Mouse (Mus musculus) gastrocnemius, postnatal 10 days (tissue): Measurements from ENCODE around the gene Robo2. TPM values are rescaled to one million over a fixed set of nuclear protein-coding genes. Genes with fewer than 3 reads are reported as not detected.

Source experiments
- DNase-seq: peaks from one replicate; pipeline ENCODE4 v3.0.0; 2021; ENCODE audit warnings: mixed read lengths
- total RNA-seq, 2 experiments: library from RNA; stranded (reverse); gene quantifications; 2 replicates each; pipeline ENCODE4 v1.2.3; 2021

Robo2 gene
- total RNA-seq, 2 experiments from 2014 or later = 5.0 to 10.3 TPM

DNA sequence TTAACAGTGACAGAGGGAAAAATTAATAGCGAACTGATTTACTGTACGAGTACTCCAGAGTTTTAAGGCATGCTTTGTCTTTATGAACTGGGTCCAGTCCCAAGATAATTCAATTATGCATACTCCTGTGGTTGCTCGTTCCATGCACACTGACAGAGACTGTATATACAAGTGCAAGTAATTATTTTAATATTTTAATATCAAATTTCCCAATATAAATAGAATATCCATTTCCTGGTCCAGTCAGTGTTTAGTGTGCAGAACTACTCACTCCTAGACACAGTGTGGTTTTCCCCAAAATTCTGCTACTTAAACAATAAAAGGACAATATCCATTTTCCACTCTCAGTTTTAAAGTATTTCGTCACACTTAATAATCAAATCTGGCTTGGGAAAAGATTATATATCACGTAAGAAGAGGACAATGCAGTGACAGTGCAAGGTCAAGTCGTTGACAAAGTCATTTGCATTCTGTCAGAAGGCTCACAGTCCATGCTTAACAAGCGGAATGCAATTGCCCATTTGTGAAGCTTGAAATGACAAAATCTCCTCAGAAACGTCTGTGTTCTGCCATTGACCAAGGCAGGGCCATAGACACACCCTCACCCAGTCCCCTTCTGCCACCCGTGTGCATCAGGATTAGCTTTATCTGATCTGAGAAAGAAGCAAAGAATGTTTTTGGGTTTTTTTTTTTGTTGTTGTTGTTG, 89.8 kb downstream of the Robo2 start:
- no peak for DNase-seq

DNA sequence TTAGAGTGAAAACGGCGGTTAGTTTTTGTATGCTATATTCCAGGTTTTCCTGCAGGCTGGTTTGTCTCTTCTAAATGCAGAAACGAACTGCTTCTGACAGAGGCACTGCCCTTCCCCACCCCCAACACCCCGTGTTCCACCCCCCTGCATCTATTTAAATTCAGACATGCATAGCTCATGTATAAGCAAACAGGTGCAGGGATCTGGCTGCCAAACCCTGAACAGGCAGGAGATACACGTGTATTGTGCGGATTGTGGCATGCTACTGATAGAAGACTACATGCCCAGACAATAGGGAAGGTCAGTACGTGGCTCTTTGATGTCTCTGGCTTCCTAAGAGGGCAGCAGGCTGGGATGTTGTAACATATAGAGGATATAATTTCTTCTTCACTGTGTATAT, 95.5 kb downstream of the Robo2 start:
- no peak for DNase-seq

DNA sequence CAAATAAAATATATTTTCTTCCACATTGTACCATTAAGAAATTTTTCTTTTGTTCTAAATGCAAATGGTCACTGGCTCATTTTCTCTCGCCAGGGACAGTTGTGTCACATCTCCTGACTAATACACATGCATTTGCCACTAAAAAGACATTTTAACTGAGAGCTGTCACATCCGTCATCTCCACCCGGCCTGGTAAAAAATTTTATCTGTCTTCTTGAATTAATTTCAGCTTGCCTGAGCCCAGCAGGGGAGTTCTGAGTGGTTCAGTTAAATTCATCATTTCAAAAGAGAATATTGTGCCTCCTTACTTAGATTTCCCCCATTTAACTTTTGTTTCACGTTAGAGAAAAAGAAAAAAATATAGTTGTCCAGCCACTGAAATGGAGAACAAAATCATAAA, 98.4 kb downstream of the Robo2 start:
- DNase-seq = no peak

DNA sequence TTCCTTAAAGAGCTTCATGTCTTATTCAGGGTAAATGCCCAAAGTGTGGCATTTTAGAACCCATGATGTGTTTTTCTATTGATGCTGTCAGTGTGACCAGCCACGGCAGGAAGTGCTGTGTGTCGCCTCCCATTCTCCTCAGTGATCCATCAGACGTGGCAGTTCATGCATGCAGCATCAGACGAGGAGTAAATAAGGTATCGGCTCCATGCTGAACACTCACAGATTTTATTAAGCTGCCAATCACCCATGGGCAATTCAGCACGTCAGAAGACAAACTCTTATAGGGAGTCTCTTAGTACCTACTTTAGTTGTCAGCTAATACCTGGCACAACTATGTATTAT, 104.1 kb downstream of the Robo2 start:
- DNase-seq = no peak

DNA sequence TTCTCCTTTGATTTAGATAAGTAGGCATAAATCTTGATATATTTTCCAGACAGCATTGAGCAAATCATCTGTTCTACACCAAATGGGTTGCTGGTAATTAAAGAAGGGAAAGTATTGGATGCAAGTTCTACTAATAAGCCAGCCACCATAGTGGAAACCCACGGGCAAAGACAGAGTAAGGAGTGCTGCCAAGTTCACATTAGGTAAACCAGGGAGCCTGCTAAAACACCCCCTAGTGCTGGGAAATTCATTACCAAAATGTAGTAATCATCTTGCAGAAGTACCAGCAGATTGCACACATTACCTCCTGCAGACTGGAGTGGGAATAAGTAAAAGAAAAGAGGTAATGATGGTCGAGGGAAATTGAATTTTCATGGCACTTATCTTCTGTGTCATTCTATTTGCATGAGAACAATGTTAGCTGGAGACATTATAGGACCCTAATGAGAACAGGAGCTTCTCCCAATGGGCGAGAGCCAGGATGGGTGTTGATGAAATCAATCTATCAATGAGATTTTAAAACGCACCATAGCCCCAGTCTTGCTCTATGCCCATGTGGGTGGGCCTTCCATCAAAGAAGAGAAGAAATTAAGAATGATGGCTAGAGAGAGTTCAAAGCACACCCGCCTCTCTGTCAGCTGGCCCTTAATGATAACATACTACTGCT, 104.6 kb downstream of the Robo2 start:
- DNase-seq = no peak

DNA sequence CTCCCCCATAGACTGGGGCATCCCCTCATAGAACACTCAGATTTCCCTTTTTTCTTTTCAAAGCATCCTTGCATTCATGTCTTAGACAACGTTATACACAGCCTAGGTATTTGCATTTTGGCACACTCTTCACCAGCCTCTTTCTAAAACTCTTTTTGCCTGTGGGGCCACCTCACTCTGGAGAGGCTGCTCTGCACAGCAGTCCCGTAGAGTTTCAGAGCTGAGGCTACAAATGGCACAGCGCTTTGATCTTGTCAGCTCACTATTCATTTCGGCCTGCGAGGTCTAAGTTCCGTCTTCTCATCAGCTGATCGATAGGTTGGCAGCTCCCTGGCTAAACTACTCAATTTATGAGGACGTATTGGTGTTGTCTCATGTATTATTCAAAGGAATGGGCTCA, 123.7 kb downstream of the Robo2 start:
- no peak for DNase-seq

DNA sequence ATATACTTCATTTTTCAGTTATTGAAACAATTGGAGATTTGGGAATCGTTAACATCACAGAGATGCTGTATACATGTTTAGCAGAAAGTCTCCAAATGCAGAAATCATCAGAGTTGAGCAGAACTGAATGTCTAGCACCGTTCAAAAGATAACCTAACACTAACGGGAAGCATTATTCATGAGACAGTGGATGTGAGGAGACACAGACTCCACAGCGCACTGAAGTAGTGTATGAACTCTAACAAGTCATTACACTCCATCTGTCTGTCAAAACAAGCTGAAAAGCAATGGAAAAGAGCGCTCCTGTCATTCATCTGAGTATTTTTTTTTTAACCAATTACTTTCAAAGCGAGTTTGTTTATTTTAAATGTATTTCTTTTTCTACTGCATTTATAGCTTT, 129.1 kb downstream of the Robo2 start:
- DNase-seq = no peak

DNA sequence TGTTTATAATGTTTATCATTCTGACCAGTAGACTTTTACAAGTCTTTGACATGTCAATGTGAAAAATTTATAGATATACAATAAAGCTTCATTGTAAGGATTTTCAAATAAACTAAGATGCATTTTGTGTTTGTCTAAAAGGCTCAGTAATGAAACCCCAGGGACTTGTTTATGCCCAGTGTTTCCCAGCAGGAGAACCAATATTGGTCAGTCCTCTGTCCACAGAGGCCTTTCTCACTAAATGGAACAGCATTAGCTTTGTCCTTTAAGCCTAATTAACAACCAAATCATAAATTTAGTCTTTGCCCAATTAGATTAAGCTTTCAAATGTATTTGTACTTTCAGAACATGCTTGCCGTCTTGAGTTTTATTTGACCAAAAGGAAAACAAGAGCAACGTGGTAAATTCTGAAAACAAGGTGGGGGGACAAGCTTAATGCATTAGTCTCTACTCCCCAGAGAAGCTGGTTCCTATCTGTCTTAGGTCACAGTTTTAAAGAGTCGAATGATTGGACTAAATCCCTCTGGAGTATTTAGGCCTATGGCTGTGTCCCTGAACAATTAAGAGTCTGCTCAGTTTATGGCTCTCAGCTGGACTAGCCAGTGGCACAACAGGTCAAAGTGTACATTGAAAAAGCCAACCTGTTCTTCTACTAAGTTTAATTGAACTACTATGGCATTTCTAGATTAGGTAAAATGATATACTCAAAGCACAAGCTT, 134.6 kb downstream of the Robo2 start:
- no peak for DNase-seq

DNA sequence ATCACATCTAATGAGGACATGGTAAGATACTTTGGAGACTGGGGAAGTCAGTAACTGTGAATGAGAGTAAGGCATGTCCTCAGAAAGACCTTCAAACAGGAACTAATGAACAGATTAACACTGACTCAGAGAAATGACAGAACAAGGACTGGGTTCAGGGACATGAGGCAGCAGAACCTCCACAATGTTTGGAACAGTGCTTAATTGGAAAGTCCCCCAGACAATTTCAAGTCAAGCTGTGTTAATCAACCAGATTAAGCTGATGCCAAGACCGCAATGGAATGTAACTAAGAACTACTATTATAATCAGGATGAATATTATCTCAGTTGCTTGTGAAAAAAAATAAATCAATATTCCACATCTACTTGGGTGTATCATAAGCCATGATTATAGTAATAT, 137.0 kb downstream of the Robo2 start:
- no peak for DNase-seq

DNA sequence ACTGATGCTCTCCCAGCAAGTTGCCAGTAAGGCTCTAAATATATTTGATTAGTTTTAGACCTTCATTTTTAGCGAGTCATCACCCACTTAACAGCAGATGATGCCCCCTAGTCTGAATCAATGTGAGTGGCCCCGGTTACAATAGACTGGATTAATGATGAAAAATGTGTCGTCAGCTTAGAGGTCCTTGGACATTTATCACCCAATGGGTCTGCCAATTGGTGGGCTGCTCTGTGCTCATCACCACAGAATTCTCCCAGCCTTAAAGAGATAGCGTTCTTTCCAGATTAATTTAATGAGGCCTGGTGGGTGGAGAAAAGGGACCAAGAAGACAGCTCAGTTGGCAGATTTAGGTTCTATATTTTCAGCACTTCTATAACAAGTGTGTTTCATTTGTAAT, 138.6 kb downstream of the Robo2 start:
- DNase-seq = no peak

DNA sequence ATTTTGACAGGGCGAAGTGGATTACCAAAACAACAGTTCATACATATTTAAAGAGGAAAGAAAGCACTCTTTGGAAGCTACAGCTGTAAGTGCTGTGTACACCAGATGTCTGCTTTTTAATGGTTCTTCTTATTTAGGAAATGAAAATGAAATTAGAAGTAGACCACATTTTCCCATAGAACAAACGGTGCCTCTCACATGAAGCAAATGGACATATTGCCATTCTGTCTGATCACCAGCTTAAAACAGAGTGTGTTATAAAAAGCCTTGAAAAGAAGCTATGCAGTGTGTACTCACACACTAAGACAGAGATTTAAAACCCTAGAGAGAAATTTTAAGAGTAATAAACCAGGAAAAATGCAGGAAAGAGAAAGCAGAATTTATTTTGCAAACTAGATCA, 153.4 kb downstream of the Robo2 start:
- no peak for DNase-seq

DNA sequence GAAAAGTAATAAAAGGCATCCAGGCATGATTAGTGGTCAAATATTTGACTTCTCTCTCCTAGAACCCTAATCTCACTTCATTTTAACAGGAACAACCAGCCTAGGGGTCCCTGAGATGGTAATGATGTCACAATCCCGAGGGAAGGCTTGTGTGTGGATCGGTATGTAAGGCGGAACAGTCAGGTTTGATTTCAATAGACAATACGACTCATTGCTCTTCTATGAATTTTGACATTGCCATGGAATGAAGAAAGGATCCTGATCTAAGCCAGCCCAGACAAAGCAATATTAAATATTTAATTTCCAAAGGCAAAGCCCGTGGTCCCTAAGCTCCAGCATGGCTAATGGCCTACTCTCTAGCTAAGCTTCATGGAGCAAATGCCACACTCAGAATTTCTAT, 167.2 kb downstream of the Robo2 start:
- no peak for DNase-seq

DNA sequence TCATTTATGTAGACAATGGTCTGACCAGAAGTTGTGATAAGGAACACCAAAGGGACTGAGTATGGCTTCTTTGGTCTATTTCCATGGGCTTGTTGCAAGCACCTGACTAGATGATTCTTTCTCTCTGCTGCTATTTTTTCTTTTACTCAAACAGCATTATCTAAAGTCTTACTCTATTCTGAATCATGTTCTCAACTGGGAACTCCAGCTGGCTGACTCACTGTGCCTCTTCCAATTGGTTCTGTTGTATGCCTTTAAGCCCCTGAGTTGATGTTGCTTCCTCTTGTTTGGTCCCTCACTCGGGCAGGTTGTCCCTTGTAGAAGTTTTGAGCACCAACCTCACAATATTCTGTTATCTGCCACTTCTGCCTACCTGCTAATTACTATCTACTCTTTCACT, 170.1 kb downstream of the Robo2 start:
- DNase-seq = no peak

DNA sequence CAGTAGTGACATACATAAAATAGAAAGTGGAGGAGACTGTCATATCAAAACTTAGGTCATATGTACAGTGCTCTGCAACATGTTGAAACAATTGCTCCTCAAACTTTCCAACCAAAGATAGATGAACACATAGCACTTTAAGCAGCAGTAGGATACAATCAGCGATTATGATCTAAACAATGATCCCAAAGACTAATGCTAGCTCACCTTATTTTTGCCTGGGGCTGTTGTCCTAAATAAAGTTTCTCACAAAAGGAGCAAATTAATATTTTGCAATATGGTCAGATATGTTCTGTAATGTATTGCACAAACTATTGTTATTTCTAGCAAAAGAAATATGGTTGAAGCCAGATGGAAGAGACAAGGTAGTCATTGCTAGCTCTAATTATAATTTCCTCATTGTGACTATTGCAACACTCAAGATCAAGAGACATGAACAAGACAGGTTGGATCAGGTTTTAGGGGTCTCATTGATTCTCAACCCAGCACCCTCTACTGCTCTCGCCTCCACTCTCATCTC, 174.2 kb downstream of the Robo2 start:
- DNase-seq = no peak

DNA sequence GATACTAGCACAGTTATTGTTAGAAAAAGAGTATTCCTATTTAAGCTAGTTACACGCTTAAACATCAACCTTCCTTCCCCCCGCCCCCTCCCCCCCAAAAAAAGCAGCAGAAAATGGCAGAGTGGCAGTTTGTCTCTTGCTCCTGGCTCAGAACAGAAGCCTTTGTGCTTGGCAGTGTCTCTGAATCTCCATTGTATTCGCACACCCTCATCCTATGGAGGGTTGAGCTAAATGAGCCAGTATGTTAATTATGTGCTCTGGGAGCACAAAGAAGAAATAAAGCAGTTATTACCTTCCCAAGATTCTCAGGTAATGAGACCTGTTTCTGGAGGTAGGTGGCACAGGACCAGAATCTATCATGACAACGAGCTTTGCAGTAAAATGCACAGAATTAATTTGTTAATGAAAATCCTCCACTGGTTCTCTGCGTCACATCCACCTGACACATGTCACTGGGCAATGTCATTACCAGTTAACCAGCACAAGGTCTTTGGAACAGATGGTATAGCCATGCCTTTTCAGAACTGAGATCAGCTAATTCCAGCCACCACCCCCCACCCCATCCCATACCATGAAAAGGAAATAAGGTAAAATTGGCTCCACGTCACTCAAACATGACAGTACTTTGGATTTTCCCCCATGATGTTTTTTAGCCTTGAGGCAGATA, 177.1 kb downstream of the Robo2 start:
- no peak for DNase-seq

DNA sequence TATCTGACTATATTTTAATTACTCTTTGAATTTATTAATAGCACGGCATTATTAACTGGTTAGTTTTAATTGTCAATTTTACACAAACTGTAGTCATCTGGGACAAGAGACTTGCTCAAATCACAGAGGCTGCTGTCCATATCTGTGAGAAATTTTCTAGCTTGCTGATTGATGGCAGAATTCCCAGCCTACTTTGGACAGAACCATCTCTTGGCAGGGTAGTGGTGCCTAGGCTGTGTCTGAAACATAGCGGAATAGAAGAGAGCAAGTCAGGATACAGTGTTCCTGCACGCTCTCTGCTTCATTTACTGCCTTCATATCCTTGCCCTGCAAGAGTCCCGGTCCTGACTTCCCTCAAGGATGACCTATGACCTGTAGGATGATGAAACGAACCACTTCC, 178.0 kb downstream of the Robo2 start:
- no peak for DNase-seq

DNA sequence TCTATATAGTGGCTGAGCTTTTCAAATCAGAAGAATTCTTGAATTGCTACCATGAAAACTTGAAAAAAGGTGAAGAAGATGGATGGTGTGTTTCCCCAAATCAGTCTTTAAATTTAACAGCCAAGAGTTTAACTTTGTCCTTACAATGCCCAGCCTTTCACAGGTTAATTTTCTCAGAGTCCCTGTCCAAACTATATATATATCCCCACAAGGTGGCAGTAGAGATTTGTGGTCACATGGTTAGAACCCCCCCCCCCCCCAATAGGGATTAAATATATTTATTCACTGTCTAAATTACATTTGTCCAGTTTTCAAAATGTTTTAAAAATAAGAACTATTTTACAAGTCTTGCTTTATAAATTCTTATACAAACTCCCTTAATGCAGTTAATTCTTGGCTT, 184.3 kb downstream of the Robo2 start:
- DNase-seq = no peak

DNA sequence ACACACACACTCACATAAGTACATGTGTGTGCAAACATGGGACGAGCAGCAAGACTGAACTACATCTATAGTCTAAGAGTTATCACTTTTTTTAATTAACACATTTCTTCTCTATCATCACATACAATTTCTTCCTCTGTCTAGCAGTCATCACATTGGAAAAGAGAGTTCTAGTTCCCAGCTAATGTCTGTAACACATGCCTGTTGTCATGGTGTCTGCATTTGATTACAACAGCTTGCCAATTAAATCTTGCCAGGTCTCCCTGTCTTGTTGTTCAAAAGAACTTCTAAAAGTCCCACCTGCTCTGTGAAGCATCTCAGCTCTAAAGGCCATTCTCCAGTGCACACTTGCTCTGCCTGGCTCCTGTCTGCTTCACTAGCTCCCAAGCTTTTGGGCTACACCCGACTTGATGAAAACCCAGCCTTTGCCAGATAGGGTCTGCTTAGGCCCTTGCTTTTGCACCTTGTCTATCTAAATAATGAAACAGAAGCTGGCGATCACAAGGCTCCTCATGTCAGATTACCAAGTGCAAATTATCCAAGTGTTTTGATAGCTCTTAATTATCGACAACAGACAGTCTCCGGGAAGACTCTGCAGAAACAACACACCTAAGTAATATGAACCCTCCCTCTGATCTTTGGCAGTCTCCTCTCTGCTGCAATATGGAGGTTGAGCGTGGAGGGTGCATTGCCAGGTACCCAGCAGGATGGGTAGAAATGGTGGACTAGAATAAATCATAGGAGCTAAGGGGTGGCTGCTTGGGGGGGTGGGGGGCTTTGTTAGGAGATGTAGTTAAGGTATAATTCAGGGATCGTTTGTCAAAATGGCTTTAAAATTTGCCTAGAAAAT, 186.0 kb downstream of the Robo2 start:
- DNase-seq = no peak

DNA sequence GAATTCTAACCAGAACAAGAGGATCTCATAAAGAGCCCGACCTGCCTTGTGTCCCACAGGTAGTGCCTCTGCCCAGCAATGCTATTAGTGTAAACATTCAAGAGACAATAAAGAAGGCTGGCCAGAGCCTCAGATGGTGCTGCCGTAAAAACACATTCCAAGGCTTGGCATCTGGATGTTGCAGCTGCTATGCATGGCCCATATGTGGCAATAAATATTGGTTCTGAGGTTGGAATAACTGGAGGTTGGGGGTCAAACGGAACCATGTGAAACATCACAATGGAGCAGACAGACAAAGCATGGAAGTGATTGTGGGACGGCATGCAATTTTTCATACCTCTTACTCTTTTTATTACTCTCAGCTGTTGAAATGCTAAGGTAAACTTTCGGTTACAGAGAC, 189.1 kb downstream of the Robo2 start:
- no peak for DNase-seq

DNA sequence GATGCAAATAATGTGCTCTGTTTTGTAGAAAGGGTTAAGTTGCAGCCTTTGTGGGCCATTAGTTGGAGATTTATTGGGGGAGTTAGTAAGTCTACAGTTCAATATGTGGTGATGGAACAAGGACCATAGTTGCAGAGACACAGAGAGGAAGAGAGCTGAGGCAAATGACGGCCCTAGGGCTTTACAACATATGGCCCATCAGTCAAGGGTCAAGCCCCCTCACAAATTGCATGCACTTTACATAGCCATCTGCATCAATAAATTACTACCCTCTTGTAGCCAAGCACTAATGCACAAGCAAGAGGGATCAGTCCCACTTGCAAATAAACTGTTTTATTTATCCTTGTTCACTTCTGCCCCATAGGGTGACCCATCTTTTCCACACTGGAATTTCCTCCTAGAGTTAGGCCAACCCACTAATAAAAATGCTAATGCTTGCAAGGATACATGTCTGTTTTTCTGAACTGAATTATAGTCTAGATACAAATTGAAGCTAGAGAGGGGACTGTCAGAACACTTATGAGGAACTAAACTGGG, 194.7 kb downstream of the Robo2 start:
- no peak for DNase-seq

DNA sequence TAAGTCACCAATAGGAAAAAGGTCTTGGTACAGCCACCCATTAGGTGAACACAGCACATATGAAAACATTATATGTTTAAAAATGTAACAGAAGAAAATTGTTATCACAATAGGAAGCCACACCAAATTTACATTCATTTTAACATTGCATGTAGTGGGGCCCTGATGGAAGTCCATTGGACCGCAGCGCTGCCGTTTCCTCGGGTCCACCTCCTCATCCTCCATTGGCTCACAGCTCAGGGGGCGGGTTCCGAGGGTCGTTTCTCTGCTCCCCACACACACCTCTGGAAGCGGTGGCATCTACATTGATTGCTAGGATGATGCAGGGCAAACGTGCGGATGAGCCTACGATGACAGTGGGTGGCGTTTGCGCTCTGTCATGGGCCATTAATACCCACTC, 195.8 kb downstream of the Robo2 start:
- peak; percentile 6 for DNase-seq

DNA sequence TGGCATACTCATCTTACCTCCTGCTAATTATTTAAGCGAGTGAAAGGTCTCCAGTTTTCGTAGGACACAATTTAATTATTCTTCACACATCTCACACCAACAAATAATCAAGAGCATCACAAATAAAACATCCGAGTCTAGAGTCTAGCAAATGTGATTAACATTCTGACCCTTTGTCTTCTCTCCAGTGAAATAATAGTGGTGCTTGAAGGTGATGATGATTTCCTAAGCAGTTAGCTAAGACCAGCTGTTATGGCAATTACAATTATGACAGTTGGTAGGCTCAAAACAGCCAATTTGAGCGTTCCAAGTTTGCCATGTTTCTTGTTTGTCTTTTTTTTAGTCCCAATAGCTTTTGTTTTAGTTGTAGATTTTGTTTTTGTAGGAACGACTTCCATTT, 210.9 kb downstream of the Robo2 start:
- DNase-seq = no peak
